Mouse (Mus musculus) layer of hippocampus, postnatal 25 days (tissue): ENCODE results near the gene March7. TPM values are rescaled to one million over a fixed set of nuclear protein-coding genes. Genes with fewer than 3 reads are reported as not detected.
A peak's percentile ranks its signal among the peaks of the same experiment; 100 is the strongest.

Experiments used
- DNase-seq, 2 experiments: peaks; one replicate each; pipeline ENCODE4 v3.0.0; 2022; ENCODE audit warnings: mixed read lengths in 2 of 2, low spot score in 1 of 2; ENCODE audit errors: extremely low spot score in 1 of 2
- total RNA-seq, 2 experiments: library from RNA; stranded (reverse); gene quantifications; 2 replicates each; pipeline ENCODE4 v1.2.3; 2021

The March7 gene
- 10 to 100 TPM; 58.5 to 63.0 TPM for total RNA-seq

GRCm38 (mm10) chr2:60209703-60210651 lies at the start of gene March7, which contains the start of gene Baz2b:
March7 (plus strand) TSS chr2:60209887.
Baz2b (minus strand) TSS chr2:60209839.
- peak; percentile 72 to 79 for DNase-seq

GRCm38 (mm10) chr2:60163744-60164143 lies 45.9 kb upstream of the March7 start:
- no peak for DNase-seq

- no peak for DNase-seq
These were observed 44.0 kb upstream of the March7 start for GRCm38 (mm10) chr2:60165679-60166078.

DNA sequence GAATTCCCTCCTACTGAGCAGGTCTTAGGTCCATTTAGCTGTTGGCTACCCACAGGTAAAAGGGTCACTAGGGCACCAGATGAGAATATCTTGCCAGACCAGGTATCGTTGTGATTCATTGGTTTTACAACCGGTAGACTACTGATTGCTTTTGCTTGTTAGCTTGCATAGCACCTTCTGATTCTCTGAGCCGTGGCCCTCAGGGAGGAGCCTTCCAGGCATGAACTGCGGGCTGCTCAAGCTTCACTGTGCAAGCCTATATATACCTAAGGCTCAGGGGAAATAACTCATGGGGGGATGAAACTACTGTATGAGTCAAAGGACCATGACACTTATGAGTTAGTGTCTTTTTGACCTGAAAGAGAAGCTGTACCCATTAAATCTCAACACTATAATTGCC lies 42.8 kb upstream of the March7 start:
- no peak for DNase-seq

GRCm38 (mm10) chr2:60171786-60172530 lies 37.7 kb upstream of the March7 start:
- DNase-seq = peak in 1 of 2 experiments; percentile 33

DNA sequence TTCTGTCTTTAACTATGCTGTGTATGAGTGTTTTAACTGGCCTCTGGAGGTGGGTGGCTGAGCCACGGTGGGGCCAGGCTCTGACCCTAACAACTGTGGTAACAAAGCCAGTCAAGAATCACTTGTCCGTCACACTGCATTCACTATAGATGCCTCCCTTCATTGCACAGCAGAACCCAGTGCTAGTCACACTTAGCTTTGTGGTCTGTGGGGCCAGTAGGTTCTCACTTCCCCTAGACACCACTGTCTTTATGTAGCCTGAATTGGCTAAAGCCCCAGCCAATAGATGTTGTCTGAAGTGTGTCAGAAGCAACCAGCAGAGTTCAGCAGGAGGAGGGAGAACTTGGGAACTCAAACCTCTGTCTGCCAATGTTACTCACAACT lies 37.2 kb upstream of the March7 start:
- DNase-seq = no peak

GRCm38 (mm10) chr2:60173190-60173589 lies 36.5 kb upstream of the March7 start:
- no peak for DNase-seq

- no peak for DNase-seq
These were observed 36.1 kb upstream of the March7 start for GRCm38 (mm10) chr2:60173595-60173994.

GRCm38 (mm10) chr2:60175078-60175477 lies 34.6 kb upstream of the March7 start:
- DNase-seq = no peak

DNA sequence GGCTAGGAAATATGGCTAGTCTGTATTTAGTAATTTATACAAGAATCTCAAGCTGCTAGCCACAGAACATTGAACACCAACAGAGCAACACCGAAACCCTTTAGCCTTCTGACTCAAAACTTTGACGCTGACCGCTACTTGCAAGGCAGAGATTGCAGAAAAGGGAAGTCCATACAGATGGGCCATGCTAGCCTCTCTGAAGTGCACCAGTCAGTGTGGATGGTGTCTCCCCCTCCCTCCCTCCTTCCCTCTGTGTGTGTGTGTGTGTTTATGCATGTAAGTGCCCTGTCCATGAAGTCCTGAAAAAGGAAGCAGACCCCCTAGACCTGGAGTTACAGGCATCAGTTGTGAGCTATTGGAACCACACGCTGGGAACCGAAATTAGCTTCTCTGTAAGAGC lies 33.6 kb upstream of the March7 start:
- no peak for DNase-seq

- no peak for DNase-seq
These were observed 32.2 kb upstream of the March7 start for GRCm38 (mm10) chr2:60177490-60177889.

DNA sequence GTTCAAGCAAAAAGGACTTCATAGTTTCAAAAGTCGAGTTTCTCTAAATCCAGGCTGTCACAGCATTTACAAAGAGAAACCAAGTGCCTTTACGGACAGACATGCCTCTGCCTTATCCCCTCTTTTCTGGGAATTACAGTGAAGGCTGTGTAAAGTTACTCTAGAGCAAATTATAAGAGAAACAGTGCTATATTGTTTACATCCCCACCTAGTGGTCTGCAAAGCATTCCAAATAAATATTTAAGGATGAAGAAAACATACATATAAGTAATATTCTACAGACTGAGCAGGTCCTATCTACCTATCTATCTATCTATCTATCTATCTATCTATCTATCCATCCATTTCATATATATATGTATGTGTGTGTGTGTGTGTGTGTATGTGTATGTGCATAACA lies 28.0 kb upstream of the March7 start:
- DNase-seq = no peak

GRCm38 (mm10) chr2:60196841-60197240 lies 12.8 kb upstream of the March7 start:
- no peak for DNase-seq

DNA sequence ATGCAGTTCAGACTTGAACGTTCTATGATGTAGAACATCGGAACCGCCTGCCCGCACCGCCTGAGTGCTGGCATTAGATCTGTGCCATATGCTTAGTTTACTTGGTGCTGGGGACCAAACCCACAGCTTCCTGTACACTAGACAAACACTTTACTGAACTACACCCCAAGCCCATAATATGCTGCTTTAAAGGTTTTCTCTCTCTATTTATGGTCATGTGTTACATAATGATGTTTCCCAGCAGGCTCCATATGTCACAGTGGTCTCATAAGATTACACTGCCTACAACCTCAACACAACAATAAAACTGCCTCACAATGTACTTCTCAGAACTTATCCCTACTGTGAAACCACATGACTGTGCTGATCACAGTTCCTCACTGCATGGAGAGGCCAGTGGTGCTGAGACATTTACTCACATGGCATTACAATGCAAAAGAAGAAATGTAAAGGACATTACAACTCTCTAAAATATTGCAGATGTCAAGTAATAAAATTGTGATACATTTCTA lies 9.6 kb upstream of the March7 start:
- no peak for DNase-seq

DNA sequence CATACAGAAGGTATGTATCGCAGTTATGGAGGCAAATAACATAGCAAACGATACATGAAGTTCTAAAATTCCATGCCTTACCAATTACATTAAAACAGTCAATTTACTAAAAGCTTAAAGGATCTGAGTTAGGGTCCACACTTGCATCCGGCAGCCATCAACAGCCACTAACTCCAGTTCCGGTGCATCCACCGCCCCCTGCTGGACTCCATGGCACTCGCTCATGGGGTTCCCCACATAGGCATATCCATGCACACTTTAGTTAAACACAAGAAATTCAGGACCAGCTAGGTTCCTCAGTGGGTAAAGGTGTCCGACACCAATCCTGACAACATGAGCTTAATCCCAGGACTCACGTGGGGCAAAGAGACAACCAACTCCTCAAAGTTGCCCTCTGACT lies 9.0 kb upstream of the March7 start:
- peak in 1 of 2 experiments; percentile 54 for DNase-seq

DNA sequence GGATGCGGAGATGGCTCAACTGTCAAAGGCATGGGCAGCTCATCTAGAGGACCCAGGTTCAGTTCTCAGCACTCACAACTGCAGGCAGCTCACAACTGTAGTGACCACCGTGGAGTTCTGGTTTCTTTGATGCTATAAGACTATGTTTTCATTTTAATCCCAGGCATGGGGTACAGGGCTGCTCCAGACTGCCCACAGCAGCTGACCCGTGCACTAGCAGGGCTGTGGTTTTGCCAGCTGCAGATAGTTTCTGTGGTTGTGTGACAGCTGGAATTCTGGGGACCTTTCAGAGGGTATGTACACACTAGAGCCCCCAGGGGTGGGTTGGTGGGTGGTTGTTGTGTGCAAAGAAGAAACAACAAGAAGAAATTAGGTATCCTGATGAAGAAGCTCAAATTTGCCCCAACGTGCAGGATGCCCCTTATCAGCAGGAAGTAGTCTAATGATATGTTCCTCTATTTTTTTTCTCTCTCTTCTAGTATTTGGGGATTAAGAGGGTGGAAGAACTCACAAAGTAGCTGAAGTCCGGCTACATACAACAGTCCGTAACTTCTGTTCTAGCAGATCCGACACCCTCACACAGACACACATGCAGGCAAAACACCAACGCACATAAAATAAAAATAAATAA lies 6.7 kb upstream of the March7 start:
- DNase-seq = no peak

GRCm38 (mm10) chr2:60203733-60204132 lies 6.0 kb upstream of the March7 start:
- no peak for DNase-seq

DNA sequence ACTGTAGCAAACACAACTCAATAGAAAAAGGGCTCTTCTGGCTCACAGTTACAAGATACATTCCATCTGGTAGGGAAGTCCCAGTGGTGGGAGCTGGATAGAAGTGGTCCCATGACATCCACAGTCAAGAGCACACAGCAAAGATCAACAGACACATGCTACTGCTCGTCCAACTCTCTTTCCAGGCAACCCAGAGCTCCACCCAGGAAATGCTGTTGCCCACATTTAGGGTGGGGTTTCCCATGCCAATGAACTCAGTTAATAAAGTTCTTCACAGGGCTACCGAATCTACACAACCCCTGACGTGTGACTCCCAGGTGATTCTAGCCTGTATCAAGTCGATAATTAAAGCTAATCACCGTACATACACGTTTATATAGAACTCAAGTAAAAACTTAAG lies 5.5 kb upstream of the March7 start:
- no peak for DNase-seq

GRCm38 (mm10) chr2:60205795-60206194 lies 3.9 kb upstream of the March7 start:
- no peak for DNase-seq

DNA sequence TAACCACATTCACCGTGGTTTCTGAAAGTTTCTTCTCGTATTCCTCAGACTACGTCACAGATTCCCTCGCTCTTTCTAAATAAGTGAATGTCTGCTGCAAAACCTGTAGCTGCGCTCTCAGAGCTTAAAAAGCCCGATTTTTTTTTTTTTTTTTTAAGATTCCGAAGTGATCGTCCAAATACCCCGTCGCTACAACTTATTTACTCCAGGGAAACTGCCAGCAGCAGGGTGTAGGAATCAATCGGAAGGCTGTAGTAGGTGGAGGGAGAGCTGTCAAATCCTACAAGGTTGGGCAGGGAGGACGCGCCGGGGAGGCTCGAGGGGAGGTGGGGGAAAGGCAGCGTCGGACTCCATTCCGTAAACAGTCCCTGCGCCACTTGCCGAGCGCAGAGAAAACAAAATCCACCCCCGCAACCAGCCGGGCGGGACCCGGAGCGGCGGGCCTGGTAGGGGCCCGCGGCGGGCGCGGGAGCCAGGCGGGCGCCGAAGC lies 520 bp upstream of the March7 start:
- DNase-seq = peak in 1 of 2 experiments; percentile 40

- no peak for DNase-seq
These were observed 1.1 kb downstream of the March7 start for GRCm38 (mm10) chr2:60210821-60211220.
